Mouse (Mus musculus) liver, adult 2 months (tissue): ENCODE results near the gene Gna11. TPM values are rescaled to one million over a fixed set of nuclear protein-coding genes. Genes with fewer than 3 reads are reported as not detected.
A peak's percentile ranks its signal among the peaks of the same experiment; 100 is the strongest.

Experiments used
- DNase-seq: peaks from one replicate; pipeline ENCODE4 v3.0.0-alpha.2; 2011; ENCODE audit warnings: low read depth, low spot score; ENCODE audit errors: extremely low read depth
- H3K27ac ChIP-seq: fragments of 200-500 bp; replicated peaks from 2 replicates; pipeline ENCODE4 v1.5.1; 2012; ENCODE audit warnings: low read depth, mild to moderate bottlenecking, control low read depth, inconsistent platforms, low read length; ENCODE audit not compliant: insufficient read depth
- H3K27me3 ChIP-seq: fragments of 200-500 bp; 2 replicates; pipeline ENCODE4 v1.6.1; 2012; ENCODE audit warnings: mild to moderate bottlenecking, moderate library complexity, low read length, inconsistent platforms; ENCODE audit not compliant: control insufficient read depth, insufficient read depth
- H3K36me3 ChIP-seq: fragments of 200-500 bp; 2 replicates; pipeline ENCODE4 v1.6.1; 2012; ENCODE audit warnings: low read length, inconsistent platforms; ENCODE audit not compliant: control insufficient read depth, insufficient read depth
- H3K4me1 ChIP-seq: fragments of 200-500 bp; 2 replicates; pipeline ENCODE4 v1.6.1; 2011; ENCODE audit warnings: low read length; ENCODE audit not compliant: control insufficient read depth, insufficient read depth
- H3K4me3 ChIP-seq: fragments of 200-500 bp; 2 replicates; pipeline ENCODE4 v1.5.1; 2011; ENCODE audit warnings: low read depth, mild to moderate bottlenecking, control low read depth, low read length, moderate library complexity; ENCODE audit not compliant: insufficient read depth
- H3K79me2 ChIP-seq: fragments of 200-500 bp; 2 replicates; pipeline ENCODE4 v1.6.1; 2012; ENCODE audit warnings: inconsistent platforms, mild to moderate bottlenecking, low read length, moderate library complexity; ENCODE audit not compliant: control insufficient read depth, insufficient read depth
- H3K9ac ChIP-seq: fragments of 200-500 bp; 2 replicates; pipeline ENCODE4 v1.6.1; 2012; ENCODE audit warnings: low read depth, mild to moderate bottlenecking, control low read depth, inconsistent platforms, low read length
- CTCF ChIP-seq: fragments of 200-500 bp; IDR thresholded peaks from 2 replicates; pipeline ENCODE4 v1.5.1; 2011; ENCODE audit warnings: low read depth, low read length, control low read depth
- POLR2A ChIP-seq: fragments of 200-500 bp; IDR thresholded peaks from 2 replicates; pipeline ENCODE4 v1.6.1; 2011; ENCODE audit warnings: low read length, control low read depth; ENCODE audit not compliant: insufficient read depth; ENCODE audit errors: extremely low read depth
- WGBS: fragments of 180-500 bp; shearing (Covaris S2); methylation state at CpG from one replicate; pipeline ENCODE4 v1.1.7; 2018; 5-methylcytosine and 5-hydroxymethylcytosine counted together
- polyA plus RNA-seq: library from polyadenylated mRNA; depleted of rRNA; stranded (reverse); fragments of >200 nt; gene quantifications from 2 replicates; pipeline ENCODE4 v1.2.3, GENCODE M21; 2012
- total RNA-seq: library from RNA; depleted of rRNA; stranded (reverse); fragments of >200 nt; gene quantifications from 2 replicates; pipeline ENCODE4 v1.2.3, GENCODE M21; 2014

Gna11 gene
- total and polyA plus RNA-seq, 2 experiments, result 20.7 to 61.6 TPM

GRCm38 (mm10) chr10:81507691-81508489 lies 37.1 kb downstream of the Gna11 start:
- peaks cover 5% of the 10 kb centered on the region; the same call in 1 of the 2 replicates for H3K27me3 ChIP-seq
- TF ChIP-seq POLR2A, result no peak
- TF ChIP-seq CTCF, result no peak
- H3K36me3 ChIP-seq, result no peaks in the 10 kb centered on the region
- no peak overlapping the region for H3K4me3 ChIP-seq
- no peak for DNase-seq
- no peak overlapping the region for H3K9ac ChIP-seq
- H3K79me2 ChIP-seq, result no peaks in the 10 kb centered on the region
- H3K4me1 ChIP-seq, result no peaks in the 10 kb centered on the region
- no peak overlapping the region for H3K27ac ChIP-seq
- WGBS, result 66% methylated on average over 13 of the region's 13 CpGs

- no peaks in the 10 kb centered on the region; the same call in 1 of the 2 replicates for H3K4me1 ChIP-seq
- H3K27me3 ChIP-seq, result peaks cover 1% of the 10 kb centered on the region; the same call in 1 of the 2 replicates
- no peak overlapping the region for H3K9ac ChIP-seq
- no peak overlapping the region for H3K4me3 ChIP-seq
- no peak for TF ChIP-seq CTCF
- no peak for TF ChIP-seq POLR2A
- DNase-seq, result no peak
- no peak overlapping the region for H3K27ac ChIP-seq
- 48% methylated on average over 6 of the region's 6 CpGs for WGBS
- no peaks in the 10 kb centered on the region for H3K79me2 ChIP-seq
- no peaks in the 10 kb centered on the region for H3K36me3 ChIP-seq
Observed at GRCm38 (mm10) chr10:81507095-81507494, 37.9 kb downstream of the Gna11 start.

- TF ChIP-seq CTCF (no peak), POLR2A (no peak)
- Histone ChIP-seq H3K79me2 (no peaks in the 10 kb centered on the region), H3K4me1 (no peaks in the 10 kb centered on the region; the same call in 1 of the 2 replicates), H3K27ac (no peak overlapping the region), H3K9ac (no peak overlapping the region), H3K36me3 (no peaks in the 10 kb centered on the region), H3K27me3 (no peaks in the 10 kb centered on the region), H3K4me3 (no peak overlapping the region)
- no peak for DNase-seq
- WGBS, result 75% methylated on average over 15 of the region's 15 CpGs
Observed at GRCm38 (mm10) chr10:81505016-81505664, 39.9 kb downstream of the Gna11 start.

DNA sequence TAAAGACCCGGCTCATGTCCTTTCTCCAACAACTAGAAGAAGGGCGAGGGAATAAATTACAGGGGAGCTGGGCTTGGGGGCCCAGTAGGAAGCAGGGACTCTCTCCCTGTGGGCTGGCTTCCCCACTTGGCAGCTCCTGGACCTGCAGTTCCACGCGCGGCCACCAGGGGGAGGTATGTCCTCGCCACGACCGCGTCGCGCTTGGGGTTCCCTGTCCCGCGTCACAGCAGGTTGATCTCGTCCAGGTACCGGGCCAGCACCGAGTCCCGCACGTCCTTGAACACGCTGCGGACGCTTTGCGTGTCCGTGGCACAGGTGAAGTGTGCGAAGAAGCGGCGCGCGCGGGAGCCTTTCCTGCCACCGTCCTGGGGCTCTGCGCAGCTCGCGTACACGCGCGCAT lies 42.3 kb downstream of the Gna11 start:
- peak overlapping the region; percentile 48 for H3K4me3 ChIP-seq
- H3K9ac ChIP-seq, result peak overlapping the region; percentile 62
- WGBS, result 8% methylated on average over 36 of the region's 36 CpGs

GRCm38 (mm10) chr10:81501863-81502262 lies 43.1 kb downstream of the Gna11 start:
- no peak for DNase-seq
- Histone ChIP-seq H3K4me1 (no peaks in the 10 kb centered on the region; the same call in 1 of the 2 replicates), H3K79me2 (no peaks in the 10 kb centered on the region), H3K27ac (no peak overlapping the region), H3K4me3 (no peak overlapping the region), H3K9ac (no peak overlapping the region), H3K36me3 (no peaks in the 10 kb centered on the region), H3K27me3 (no peaks in the 10 kb centered on the region)
- no peak for TF ChIP-seq CTCF
- WGBS, result 94% methylated on average over 5 of the region's 5 CpGs

More for the DNA sequence above, 42.3 kb downstream of the Gna11 start:
- Histone ChIP-seq H3K27me3 (no peaks in the 10 kb centered on the region), H3K27ac (no peak overlapping the region), H3K36me3 (no peaks in the 10 kb centered on the region), H3K79me2 (no peaks in the 10 kb centered on the region), H3K4me1 (no peaks in the 10 kb centered on the region; the same call in 1 of the 2 replicates)
- TF ChIP-seq POLR2A (no peak), CTCF (peak; percentile 98)
- peak; percentile 29 for DNase-seq

DNA sequence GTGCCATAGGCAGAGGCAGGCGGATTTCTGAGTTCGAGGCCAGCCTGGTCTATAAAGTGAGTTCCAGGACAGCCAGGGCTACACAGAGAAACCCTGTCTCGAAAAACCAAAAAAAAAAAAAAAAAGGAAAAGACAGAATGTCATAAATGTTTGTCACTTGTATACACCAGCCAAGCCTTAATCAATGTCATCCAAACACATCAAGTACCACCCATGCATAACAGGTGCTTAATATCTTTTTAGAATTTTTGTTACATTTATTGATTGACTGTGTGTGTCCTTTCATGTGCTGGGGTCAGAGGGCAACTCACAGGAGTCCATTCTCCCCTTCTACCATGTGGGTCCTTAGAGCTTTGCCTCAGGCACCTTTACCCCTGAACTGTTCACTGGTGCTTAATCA lies 45.0 kb downstream of the Gna11 start, which contains the start of gene S1pr4:
Gene S1pr4, minus strand, starts transcription at position 101 of the 400 bp plus-strand sequence.
- no peak for TF ChIP-seq POLR2A
- TF ChIP-seq CTCF, result no peak
- H3K9ac ChIP-seq, result peak within 1 kb of the TSS; percentile 47

More for the DNA sequence above, 45.0 kb downstream of the Gna11 start, which contains the start of gene S1pr4:
- WGBS, result 80% methylated on average over 3 of the region's 3 CpGs
- H3K4me3 ChIP-seq, result peak within 1 kb of the TSS; percentile 31
- peaks cover 11% of the 10 kb centered on the region; the same call in 1 of the 2 replicates for H3K79me2 ChIP-seq
- no peak for DNase-seq
- peaks cover 2% of the 10 kb centered on the region for H3K4me1 ChIP-seq
- H3K27ac ChIP-seq, result no peak within 1 kb of the TSS
- H3K36me3 ChIP-seq, result no peaks in the 10 kb centered on the region
- H3K27me3 ChIP-seq, result no peaks in the 10 kb centered on the region
